Mouse (Mus musculus): ENCODE results near the gene Tnfrsf21. TPM values are rescaled to one million over a fixed set of nuclear protein-coding genes. Genes with fewer than 3 reads are reported as not detected.

Gene Tnfrsf21
- 1 to 10 TPM; 2.3 to 3.5 TPM for total RNA-seq (2021)
- long read RNA-seq, experiment 1, partial matches to known transcripts: 0 of 1 reads
- long read RNA-seq, experiment 1, other reads (novel, unspliced or antisense): 0 of 1 reads
- long read RNA-seq, experiment 2: 0 reads

- peak; percentile 82 to 85 for DNase-seq
These were observed at the start of gene Tnfrsf21 for GRCm38 (mm10) chr17:43016371-43017331. Gene Tnfrsf21 (plus strand): TSS chr17:43016555.

- DNase-seq: no peak
These were observed 48.2 kb upstream of the Tnfrsf21 start for GRCm38 (mm10) chr17:42968174-42968573.

- DNase-seq: no peak
These were observed 40.9 kb upstream of the Tnfrsf21 start for GRCm38 (mm10) chr17:42975312-42975996.

- DNase-seq: no peak
These were observed 38.6 kb upstream of the Tnfrsf21 start for GRCm38 (mm10) chr17:42977766-42978165.

- no peak for DNase-seq
These were observed 38.0 kb upstream of the Tnfrsf21 start for GRCm38 (mm10) chr17:42978345-42978744.

GRCm38 (mm10) chr17:42981806-42982205 is 34.5 kb upstream of the Tnfrsf21 start:
- DNase-seq: no peak

GRCm38 (mm10) chr17:42982568-42982967 is 33.8 kb upstream of the Tnfrsf21 start:
- DNase-seq: no peak

- DNase-seq: peak; percentile 10 to 16
These were observed 30.3 kb upstream of the Tnfrsf21 start for GRCm38 (mm10) chr17:42985837-42986589.

GRCm38 (mm10) chr17:42987692-42988091 is 28.7 kb upstream of the Tnfrsf21 start:
- peak in 1 of 2 experiments; percentile 7 for DNase-seq

- peak in 1 of 2 experiments; percentile 7 for DNase-seq
These were observed 26.4 kb upstream of the Tnfrsf21 start for GRCm38 (mm10) chr17:42989981-42990380.

GRCm38 (mm10) chr17:42991112-42991511 is 25.2 kb upstream of the Tnfrsf21 start:
- DNase-seq: no peak

- no peak for DNase-seq
These were observed 16.8 kb upstream of the Tnfrsf21 start for GRCm38 (mm10) chr17:42999446-42999977.

GRCm38 (mm10) chr17:43000598-43000997 is 15.8 kb upstream of the Tnfrsf21 start:
- no peak for DNase-seq

- DNase-seq: peak; percentile 42 to 60
These were observed 3.6 kb upstream of the Tnfrsf21 start for GRCm38 (mm10) chr17:43012718-43013117.

GRCm38 (mm10) chr17:43017341-43018052 is 1.1 kb downstream of the Tnfrsf21 start:
- DNase-seq: peak; percentile 20 to 27

- DNase-seq: no peak
These were observed 1.7 kb downstream of the Tnfrsf21 start for GRCm38 (mm10) chr17:43018071-43018470.

- DNase-seq: no peak
These were observed 3.3 kb downstream of the Tnfrsf21 start for GRCm38 (mm10) chr17:43019660-43020059.

GRCm38 (mm10) chr17:43021017-43021416 is 4.7 kb downstream of the Tnfrsf21 start:
- no peak for DNase-seq

- no peak for DNase-seq
These were observed 5.7 kb downstream of the Tnfrsf21 start for GRCm38 (mm10) chr17:43022056-43022455.

- no peak for DNase-seq
These were observed 7.4 kb downstream of the Tnfrsf21 start for GRCm38 (mm10) chr17:43023637-43024217.

GRCm38 (mm10) chr17:43024531-43024930 is 8.2 kb downstream of the Tnfrsf21 start:
- no peak for DNase-seq

Measured in adrenal gland, postnatal 36 days (tissue).